Mouse (Mus musculus): ENCODE data around the gene Atg5.
"Not testable (repeated sequence)": the region's sequence is repeated elsewhere in the genome, so short reads cannot be mapped to it uniquely, and the experiment has no call there.

The Atg5 gene

DNA sequence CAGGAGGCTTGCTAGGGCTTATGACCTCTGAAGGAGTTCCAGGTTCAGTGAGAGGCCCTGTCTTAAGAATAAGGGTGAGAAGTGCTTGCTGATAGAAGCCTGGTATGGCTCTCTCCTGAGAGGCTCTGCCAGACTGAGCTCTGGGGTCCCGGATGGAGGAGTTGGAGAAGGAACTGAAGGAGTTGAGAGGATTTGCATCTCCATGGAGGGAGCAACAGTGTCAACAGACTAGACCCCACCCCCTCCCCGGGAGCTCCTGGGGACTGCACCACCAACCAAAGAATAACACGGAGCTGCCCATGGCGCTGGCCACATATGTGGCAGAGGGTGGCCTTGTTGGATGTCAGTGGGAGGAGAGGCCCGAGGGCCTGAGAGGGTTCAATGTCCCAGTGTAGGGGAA is 47.1 kb downstream of the Atg5 start:
- DNase-seq (ENCODE audit: low spot score in 2 of 2), result no peak

DNA sequence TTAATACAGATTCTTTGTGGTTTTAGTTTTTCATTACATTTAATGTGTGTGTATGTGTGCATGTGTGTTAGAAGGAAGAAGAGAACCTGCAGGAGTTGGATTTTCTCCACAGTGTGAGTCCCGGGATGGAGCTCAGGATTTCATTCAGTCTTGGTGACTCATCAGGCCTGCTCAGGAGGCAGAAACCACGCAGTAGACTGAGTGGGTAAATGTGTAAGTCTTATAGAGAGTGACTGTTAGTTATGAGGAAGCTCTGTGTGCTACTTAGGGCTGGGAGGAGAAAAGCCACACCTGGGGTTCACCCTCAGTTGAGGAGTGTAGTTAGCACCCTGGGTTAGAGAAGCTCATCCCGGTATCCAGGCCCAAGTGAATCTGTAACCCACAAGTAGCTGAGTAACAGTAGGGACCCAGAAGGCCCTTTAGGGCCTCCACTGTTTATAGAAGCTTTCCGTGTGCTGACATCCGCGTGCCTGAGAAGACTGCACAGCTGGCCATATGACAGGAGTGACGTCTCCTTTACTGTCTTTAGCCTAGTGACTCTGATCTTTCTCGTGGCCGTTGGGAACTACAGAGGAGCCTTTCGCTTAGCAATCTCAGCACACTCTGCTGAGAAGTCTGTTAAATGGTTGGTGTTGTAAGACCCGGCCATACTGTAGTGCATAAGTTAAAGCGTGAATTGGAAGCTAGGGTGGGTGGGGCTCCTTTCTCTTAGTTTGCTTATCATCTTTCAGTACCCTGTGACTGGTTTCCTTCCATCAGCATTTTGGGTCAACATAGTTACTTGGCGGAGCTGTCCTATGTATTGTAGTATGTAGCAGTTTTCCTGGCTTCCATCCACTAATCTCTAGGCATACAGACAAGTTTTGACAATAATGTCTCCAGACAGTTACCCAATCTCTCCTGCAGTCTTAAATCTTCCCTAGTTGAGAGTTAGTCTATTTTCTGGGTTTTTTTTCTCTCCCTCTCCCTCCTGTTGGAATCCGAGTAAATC is 48.4 kb downstream of the Atg5 start:
- DNase-seq (ENCODE audit: low spot score in 2 of 2), result no peak

DNA sequence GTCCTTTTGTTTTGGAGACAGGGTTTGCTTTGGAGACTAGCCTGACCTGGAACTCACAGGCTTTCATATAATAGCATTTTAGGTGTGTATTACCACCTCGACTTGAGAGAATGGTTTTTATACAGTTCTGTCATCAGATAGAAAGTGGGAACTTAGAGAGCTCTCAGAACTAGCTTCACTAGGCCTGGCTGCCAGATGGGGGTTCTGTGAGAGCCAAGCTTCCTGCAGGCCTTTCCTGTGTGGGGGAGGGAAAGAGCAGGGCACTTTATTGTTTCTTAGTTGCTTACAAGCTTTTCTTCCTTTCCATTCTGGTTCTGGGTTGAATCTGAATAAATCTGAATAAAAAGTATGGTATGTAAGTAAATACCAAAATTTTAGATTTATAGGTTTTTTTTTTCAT is 54.0 kb downstream of the Atg5 start:
- DNase-seq (ENCODE audit: low spot score in 2 of 2), result no peak

DNA sequence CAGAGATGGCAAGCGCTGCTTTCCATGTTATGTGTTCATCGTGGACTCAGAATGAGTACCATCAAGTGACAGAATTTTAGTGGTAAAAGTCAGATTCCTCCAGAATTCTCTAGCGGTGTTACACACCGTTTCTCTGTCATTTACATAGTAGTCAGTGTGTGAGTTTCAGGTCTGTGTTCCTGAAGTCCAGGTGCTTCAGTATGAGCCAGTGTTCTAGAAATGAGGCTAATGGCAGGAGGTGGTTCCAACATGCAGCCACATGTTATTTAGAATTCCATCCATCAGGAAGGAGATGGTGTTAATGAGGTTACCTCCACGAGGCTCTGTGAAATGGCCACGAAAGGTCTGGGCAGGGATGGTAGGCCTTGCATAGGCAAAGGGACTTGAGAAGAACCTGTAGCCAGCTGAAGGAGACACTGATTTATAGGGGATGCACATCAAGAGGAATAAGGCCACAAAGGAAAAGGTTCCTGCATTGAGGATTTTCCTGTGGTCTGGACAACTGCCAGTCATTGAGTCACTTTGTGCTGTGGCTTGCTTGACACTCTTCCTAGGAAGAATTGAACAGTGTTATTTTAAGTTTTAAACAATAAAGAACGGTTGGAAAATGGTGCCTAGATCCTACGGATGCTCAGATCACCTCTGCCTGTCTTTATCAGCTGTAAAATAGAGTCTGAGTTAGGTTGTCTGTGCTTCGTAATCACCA is 55.1 kb downstream of the Atg5 start:
- DNase-seq (ENCODE audit: low spot score in 2 of 2), result no peak

DNA sequence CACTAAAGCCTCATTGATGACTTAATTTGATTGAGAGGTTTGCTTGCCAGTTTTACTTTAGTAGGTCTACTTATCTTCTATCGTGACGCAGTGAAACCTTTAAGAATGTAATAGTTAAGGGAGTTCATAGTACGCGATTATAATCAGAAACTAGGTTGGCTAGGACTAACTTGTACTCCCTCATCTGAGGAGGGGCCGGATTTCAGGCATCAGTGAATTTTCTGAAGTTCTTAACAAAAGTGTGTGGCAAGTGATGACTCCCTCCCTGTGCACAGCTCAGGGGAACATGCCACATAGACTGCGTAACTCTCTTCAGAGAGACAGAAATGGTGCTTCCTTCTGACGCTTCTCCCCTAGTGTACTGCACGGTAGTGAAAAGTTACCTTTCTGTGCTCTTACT is 55.7 kb downstream of the Atg5 start:
- DNase-seq (ENCODE audit: low spot score in 2 of 2), result no peak

DNA sequence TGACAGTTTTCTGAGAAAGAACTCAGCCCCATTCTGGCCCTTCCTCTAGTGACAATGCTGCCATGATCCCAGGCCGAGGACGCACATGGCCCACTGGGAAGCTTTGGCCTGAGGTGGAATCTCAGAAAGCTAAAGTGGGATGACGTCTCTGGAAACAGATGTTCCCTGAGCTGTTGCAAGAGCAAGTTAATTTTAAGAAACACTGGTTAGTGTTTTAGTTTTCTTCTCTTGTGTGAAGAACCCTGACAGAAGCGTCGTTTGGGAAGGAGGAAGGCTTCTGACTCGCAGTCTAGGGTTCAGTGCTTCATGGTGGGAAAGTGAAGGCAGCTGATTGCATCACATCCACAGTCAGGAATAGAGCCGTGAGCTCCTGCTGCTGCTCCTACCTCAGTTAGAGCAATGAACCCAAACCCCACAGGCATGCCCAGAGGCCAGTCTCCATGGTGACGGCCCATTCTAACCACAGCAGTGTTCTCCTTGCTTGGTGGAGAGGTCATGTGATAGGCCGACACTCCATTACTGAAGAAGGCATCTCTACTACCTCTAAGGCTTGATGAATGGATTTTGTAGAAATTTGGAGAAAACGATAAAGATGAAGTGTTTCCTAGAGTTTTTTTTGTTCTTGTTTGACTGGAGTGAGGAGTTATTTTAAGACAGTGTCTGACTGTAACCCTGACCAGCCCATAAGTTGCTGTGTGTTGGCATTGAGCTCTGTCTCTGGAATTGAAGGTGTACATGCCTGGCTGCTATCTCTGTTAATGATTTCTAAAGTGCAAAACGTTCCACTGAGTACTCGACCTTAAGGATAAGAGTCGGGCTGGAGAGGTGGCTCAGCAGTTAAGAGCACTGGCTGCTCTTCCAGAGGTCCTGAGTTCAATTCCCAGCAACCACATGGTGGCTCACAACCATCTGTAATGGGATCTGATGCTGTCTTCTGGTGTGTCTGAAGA is 57.7 kb downstream of the Atg5 start:
- DNase-seq (ENCODE audit: low spot score in 2 of 2), result no peak

DNA sequence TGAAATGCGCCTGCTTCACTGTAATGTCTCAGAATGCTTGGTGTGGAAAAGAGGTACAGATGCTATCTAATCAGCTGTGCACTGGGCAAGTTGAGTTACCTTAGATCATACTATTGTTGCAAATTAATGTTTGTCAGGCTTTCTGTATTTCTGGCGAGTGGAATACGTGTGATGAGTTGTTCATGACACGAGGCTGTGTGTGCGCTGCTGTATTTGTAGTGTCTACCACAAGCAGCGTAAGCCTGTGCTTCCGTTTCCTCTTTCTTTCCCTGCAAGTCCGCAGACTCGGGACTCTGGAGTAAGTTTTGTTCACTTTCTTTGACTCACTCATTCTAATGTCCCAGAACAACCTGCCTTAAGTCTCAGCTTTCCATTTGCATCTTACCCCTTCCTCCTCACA is 58.9 kb downstream of the Atg5 start:
- no peak for DNase-seq (ENCODE audit: low spot score in 2 of 2)

DNA sequence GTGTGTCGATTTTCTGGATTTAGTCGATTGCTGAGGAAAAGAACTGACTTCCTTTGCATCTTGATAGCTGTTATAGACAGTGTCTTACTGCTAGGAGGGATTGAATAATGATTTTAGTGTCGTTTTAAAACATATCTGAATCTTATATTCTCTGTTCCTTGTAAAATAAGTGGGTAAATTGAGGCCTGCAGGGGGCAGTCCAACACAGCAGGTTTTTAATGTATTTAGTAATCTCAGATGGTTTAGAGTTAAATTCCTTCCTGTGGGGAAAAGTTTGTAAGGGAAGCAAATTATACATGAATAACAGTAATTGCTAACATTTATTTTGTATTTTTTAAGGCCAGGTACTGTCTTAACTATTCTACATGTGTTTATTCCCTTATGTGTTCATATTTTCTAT is 60.2 kb downstream of the Atg5 start:
- DNase-seq (ENCODE audit: low spot score in 2 of 2), result peak in 1 of 2 experiments; percentile 51

DNA sequence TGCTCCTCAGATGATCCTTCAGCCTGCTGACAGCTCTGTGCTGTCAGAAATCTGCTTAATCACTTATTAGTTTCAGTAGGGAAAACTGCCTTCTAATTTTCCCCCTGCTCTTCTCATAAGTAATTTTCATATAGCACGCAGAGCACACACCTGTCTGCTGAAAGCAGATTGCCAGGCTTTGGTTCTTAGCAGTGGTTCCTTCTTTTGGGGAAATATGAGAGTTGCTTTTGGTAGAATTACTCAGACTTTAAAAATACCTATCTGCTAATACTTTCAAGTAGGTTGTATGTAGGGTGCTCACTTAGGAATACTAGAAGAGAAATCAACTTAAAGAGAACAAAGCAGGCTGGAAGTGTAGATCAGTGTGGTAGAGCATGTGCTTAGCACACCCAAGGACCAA is 62.6 kb downstream of the Atg5 start:
- no peak for DNase-seq (ENCODE audit: low spot score in 2 of 2)

DNA sequence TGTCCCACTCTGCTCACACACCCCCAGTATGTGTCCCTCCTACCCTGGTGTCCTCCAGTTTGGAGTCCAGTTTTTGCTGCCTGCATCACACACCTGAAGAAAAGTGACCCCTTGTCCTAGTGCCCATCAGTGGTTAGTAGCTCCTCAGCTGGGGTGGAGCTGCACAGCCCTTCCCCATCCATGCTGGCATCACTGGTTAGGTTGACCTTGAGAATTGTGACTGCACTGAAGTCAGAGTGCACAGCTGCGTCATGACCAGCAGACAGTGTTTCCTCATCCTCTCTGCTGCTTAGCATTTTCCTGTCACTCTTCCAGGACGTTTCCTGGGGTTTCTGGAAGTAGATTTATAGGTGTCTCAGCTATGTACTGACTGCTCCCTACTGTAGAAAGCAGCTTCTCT is 63.3 kb downstream of the Atg5 start:
- no peak for DNase-seq (ENCODE audit: low spot score in 2 of 2)

DNA sequence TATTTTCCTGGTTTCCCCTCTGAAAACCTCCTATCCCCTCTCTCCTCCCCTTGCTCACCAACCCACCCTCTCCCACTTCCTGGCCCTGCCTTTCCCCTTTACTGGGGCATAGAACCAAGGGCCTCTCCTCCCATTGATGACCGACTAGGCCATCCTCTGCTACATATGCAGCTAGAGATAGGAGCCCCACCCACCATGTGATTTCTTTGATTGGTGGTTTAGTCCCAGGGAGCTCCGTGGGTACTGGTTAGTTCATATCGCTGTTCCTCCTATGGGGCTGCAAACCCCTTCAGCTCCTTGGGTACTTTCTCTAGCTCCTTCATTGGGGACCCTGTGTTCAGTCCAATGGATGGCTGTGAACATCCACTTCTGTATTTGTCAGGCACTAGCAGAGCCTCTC is 64.5 kb downstream of the Atg5 start:
- DNase-seq (ENCODE audit: low spot score in 2 of 2), result not testable (repeated sequence)

DNA sequence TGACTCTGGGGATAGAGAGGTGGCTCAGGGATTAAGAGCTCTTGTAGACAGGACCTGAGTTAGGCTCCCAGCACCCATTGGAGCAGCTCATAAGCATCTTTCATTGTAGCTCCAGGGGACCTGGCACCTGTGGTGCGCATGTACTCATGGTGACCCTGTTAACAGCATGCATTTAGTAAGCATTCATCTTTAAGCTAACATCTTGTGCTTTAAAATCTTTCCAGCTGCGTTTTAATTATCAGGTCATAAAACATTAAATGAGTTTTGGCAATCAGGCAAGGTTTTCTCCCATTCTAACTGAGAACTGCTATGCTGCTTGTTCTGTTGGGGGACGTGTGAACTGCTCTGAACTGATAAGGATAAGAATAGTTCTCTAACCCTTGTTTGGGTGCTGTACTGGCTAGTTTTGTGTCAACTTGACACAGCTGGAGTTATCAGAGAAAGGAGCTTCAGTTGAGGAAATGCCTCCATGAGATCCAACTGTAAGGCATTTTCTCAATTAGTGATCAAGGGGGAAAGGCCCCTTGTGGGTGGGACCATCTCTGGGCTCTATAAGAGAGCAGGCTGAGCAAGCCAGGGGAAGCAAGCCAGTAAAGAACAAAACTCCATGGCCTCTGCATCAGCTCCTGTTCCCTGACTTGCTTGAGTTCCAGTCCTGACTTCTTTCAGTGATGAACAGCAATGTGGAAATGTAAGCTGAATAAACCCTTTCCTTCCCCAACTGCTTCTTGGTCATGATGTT is 68.7 kb downstream of the Atg5 start:
- DNase-seq (ENCODE audit: low spot score in 2 of 2), result not testable (repeated sequence)

DNA sequence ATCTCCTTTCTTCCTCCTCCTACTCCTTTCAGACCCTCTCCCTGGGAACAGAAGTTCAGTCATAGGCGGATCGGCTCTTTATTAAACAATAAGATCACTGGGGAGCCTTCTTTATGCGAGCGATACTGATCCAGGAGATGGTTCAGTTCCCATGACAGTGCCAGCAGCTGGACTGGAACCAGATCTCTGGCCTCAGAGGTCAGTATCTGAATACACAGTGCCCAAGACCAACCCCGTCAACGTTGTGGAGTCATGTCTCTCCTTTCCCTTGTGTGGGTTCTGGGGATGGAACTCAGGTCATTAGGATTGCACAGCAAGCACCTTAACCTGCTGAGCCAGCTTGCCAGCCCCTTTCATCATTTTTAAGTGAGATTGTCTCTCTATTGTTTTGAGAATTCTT is 70.4 kb downstream of the Atg5 start:
- no peak for DNase-seq (ENCODE audit: low spot score in 2 of 2)

DNA sequence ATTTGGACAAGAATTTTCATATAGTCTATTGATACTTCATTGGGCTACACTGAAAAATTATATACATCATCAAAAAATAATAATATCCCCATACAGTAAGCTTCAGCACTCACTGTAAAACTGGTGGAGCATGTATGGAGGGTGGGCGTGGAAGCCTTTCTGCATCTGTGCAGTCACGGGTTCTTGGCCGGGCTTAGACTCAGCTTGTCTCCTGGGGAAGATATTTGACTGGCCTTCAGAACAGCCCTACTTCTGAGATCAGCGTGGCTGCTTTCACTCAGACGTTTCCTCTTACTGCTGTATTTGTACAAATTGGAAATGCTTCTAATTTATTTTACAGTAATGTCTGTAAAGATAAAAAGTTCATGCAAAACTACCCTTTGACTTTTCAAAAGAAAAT is 71.2 kb downstream of the Atg5 start:
- no peak for DNase-seq (ENCODE audit: low spot score in 2 of 2)

DNA sequence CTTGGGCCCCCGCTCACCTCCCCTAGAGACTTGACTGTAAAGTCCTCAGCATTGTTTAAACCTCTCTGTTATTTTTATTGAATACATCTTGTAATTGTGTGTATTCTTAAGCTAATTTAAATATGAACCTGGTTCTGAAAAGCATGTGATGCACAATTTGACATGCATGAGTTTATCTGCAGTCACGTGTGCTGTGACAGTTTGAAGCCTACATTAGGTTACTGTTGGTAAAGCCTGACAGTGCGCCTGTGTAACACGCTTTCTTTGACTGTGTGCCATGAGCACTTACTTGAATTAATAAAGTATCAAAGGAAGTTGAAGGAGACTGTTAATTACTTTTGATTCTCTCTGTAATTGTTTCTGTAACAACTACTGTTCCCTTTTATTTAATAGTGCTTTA is 72.8 kb downstream of the Atg5 start:
- no peak for DNase-seq (ENCODE audit: low spot score in 2 of 2)

DNA sequence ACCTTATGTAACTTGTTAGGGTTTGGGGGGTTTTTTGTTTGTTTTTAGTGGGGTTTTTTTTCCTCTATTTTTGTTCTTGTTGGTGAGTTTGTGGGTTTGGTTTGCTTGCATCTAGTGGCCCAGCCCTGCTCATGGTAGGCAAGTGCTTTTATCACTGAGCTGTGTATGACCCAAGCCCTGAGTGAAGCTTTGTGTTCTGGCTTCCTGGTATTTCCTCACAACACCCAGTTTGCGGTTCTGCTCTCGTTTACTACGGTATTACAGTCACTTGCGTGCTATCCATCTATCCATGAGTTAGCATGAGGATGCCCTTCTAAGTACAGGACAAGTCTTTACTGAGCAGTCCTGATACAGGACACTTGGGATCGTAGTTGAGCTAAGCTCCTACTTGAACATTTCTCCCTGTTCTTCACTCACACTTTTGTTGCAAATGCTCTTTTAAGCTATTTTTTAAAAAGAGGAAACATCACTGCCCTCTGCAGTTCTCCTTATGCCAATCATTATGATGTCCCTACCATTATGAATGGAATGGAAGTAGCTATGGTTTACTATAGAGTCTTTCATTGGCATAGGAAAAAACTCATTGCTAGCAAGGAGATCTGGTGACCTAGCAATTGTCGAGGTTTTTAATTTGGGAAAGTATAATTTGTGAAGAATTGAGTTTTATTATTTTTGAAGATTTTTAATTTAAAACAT is 73.8 kb downstream of the Atg5 start:
- DNase-seq (ENCODE audit: low spot score in 2 of 2), result no peak

DNA sequence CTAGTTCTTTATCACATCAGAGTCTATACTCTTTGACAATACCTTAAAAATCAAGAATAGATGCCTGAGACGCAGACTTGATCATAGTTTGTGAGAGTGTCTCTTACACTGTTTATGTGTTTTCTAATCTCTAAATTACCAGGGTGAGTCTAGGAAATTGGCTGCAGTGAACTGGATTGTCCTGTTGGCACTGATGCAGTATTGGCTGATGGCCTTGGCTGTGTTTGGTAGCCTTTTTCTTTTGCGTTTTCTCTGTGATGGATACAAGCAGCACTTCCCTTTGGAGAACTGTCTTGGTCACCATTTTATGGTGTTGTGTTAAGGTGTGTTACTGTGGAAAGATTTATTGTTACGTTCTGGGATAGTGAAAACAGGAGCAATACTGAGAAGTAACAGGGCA is 75.2 kb downstream of the Atg5 start:
- DNase-seq (ENCODE audit: low spot score in 2 of 2), result no peak

DNA sequence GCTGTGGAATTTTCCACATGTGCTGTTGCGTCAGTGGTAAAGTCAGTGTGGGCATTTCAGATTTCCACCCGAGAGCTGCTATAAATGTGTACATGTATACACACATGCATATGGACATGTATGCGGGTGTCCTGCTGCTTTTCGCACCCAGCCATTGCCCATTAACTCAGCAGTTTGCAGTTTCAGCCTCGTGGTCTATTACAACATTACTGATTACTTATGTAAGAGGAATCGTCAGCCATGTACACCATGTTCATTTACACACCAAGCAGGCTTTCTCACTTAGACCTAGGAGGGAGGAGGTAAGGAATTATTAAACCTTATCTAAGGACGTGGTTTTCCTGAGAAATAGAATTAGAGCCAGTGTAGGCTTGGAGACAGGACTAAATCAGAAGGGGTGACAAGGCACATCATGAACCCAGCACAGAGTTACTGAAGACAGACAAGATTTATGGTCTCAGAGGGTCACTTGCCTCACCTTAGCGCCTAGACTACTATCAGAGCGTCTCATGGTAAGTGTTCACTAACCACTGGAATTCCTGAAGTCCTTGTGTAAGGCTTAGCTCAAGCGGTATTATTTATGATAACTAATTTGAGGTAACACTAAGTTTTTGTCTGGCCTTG is 79.5 kb downstream of the Atg5 start:
- DNase-seq (ENCODE audit: low spot score in 2 of 2), result no peak

DNA sequence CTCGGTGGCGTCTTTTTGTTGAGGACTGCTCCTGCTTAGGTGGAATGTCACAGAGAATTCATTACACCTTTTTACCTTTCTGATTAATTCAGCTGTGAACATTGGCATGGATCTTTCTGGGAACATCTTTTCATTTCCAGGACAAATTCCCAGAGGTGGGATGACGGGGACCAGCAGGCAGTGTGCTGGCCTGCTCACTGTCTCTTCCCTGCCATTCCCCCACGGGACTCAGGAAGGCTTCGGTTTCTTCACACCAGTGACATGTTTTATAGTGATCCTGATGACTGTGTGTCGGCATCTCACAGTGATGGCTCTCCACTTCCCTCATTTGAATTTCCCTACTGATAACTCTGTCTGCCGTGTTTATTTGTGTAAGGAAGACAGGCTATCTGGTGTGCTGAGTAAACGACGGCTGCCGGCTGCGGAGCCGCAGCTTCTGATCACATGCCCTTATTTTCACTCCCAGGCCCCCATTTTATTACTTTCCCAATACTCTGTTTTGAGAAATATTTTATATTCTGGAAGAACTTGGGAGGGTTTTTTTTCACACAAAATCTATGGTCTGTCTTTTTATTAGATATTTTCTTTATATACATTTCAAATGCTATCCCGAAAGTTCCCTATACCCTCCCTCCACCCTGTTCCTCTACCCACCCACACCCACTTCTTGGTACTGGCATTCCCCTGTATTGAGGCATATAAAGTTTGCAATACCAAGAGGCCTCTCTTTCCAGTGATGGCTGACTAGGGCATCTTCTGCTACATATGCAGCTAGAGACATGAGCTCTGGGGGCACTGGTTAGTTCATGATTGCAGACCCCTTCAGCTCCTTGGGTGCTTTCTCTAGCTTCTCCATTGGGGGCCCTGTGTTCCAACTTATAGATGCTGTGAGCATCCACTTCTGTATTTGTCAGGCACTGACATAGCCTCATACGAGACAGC is 80.6 kb downstream of the Atg5 start:
- DNase-seq (ENCODE audit: low spot score in 2 of 2), result no peak
